Mouse (Mus musculus) stomach, embryonic 15.5 days (tissue): ENCODE measurements around the gene Nanp. TPM values are rescaled to one million over a fixed set of nuclear protein-coding genes. Genes with fewer than 3 reads are reported as not detected.

Experiments
- ATAC-seq: fragments of 200-750 bp; cut with Nextera tagmentation; 2 replicates; pipeline ENCODE4 v1.8.0; 2017; ENCODE audit warnings: low read depth, moderate number of reproducible peaks, moderate TSS enrichment; ENCODE audit not compliant: insufficient read depth, low FRiP score
- H3K27ac ChIP-seq: fragments of 300-500 bp; sonication (generic); 2 replicates; pipeline ENCODE4 v1.5.1; 2015; ENCODE audit warnings: mild to moderate bottlenecking, inconsistent platforms
- H3K27me3 ChIP-seq: fragments of 300-500 bp; sonication (generic); replicated peaks from 2 replicates; pipeline ENCODE4 v1.6.1; 2015; ENCODE audit warnings: inconsistent platforms
- H3K36me3 ChIP-seq: fragments of 300-500 bp; sonication (generic); 2 replicates; pipeline ENCODE4 v1.6.1; 2015; ENCODE audit warnings: inconsistent platforms
- H3K4me1 ChIP-seq: fragments of 300-500 bp; sonication (generic); 2 replicates; pipeline ENCODE4 v1.6.1; 2015; ENCODE audit warnings: inconsistent platforms
- H3K4me2 ChIP-seq: fragments of 300-500 bp; sonication (generic); 2 replicates; pipeline ENCODE4 v1.6.1; 2015; ENCODE audit warnings: mild to moderate bottlenecking, inconsistent platforms
- H3K4me3 ChIP-seq: fragments of 300-500 bp; sonication (generic); replicated peaks from 2 replicates; pipeline ENCODE4 v1.5.1; 2015; ENCODE audit warnings: inconsistent platforms
- H3K9ac ChIP-seq: fragments of 300-500 bp; sonication (generic); 2 replicates; pipeline ENCODE4 v1.6.1; 2015; ENCODE audit warnings: inconsistent platforms
- H3K9me3 ChIP-seq: fragments of 300-500 bp; sonication (generic); 2 replicates; pipeline ENCODE4 v1.6.1; 2016; ENCODE audit warnings: inconsistent platforms
- WGBS: fragments of 180-500 bp; shearing (Covaris S2); methylation state at CpG from one replicate; pipeline ENCODE4 v1.1.7; 2015; 5-methylcytosine and 5-hydroxymethylcytosine counted together
- polyA plus RNA-seq: library from polyadenylated mRNA; unstranded; fragments of >200 nt; fragmentation: Nextera tagmentation; extraction: Ambion mirVana; gene quantifications from 2 replicates; pipeline ENCODE4 v1.2.1, GENCODE M21; 2015

The Nanp gene
- polyA plus RNA-seq, 1 experiment from 2014 or later: 54.3 TPM

GRCm38 (mm10) chr2:150995324-150995723, 43.9 kb downstream of the Nanp start:
- Histone ChIP-seq H3K4me1 (no peaks in the 10 kb centered on the region), H3K4me3 (no peak overlapping the region), H3K4me2 (no peak overlapping the region), H3K9me3 (no peaks in the 10 kb centered on the region), H3K36me3 (no peaks in the 10 kb centered on the region), H3K9ac (no peak overlapping the region), H3K27me3 (no peaks in the 10 kb centered on the region), H3K27ac (no peak overlapping the region)
- 69% methylated on average over 4 of the region's 4 CpGs for WGBS
- no peak for ATAC-seq

GRCm38 (mm10) chr2:150991050-150991449, 48.1 kb downstream of the Nanp start:
- WGBS: 87% methylated on average over 4 of the region's 4 CpGs
- Histone ChIP-seq H3K27ac (no peak overlapping the region), H3K27me3 (no peaks in the 10 kb centered on the region), H3K9me3 (no peaks in the 10 kb centered on the region), H3K4me2 (no peak overlapping the region), H3K4me1 (no peaks in the 10 kb centered on the region), H3K9ac (no peak overlapping the region), H3K4me3 (no peak overlapping the region), H3K36me3 (no peaks in the 10 kb centered on the region)
- ATAC-seq: no peak

GRCm38 (mm10) chr2:150990506-150990905, 48.7 kb downstream of the Nanp start:
- no peaks in the 10 kb centered on the region for H3K27me3 ChIP-seq
- no peak overlapping the region for H3K4me2 ChIP-seq
- WGBS: 83% methylated on average over 2 of the region's 2 CpGs
- no peaks in the 10 kb centered on the region for H3K4me1 ChIP-seq
- ATAC-seq: no peak
- H3K36me3 ChIP-seq: no peaks in the 10 kb centered on the region
- no peak overlapping the region for H3K9ac ChIP-seq
- no peak overlapping the region for H3K4me3 ChIP-seq
- H3K9me3 ChIP-seq: no peaks in the 10 kb centered on the region
- H3K27ac ChIP-seq: no peak overlapping the region

GRCm38 (mm10) chr2:150985359-150985758, 53.8 kb downstream of the Nanp start:
- ATAC-seq: no peak
- Histone ChIP-seq H3K4me2 (no peak overlapping the region), H3K27me3 (no peaks in the 10 kb centered on the region), H3K27ac (no peak overlapping the region), H3K9me3 (no peaks in the 10 kb centered on the region), H3K4me1 (no peaks in the 10 kb centered on the region), H3K4me3 (no peak overlapping the region), H3K9ac (no peak overlapping the region), H3K36me3 (no peaks in the 10 kb centered on the region)
- WGBS: 97% methylated on average over 2 of the region's 2 CpGs

GRCm38 (mm10) chr2:150982051-150982450, 57.1 kb downstream of the Nanp start:
- ATAC-seq: no peak
- Histone ChIP-seq H3K9ac (no peak overlapping the region), H3K4me1 (no peaks in the 10 kb centered on the region)

GRCm38 (mm10) chr2:150981524-150981923, 57.7 kb downstream of the Nanp start:
- Histone ChIP-seq H3K9ac (no peak overlapping the region), H3K9me3 (no peaks in the 10 kb centered on the region), H3K27me3 (no peaks in the 10 kb centered on the region), H3K36me3 (no peaks in the 10 kb centered on the region), H3K4me1 (no peaks in the 10 kb centered on the region), H3K27ac (no peak overlapping the region), H3K4me2 (no peak overlapping the region), H3K4me3 (no peak overlapping the region)
- ATAC-seq: peak; percentile 70; the same call in 1 of the 2 replicates
- WGBS: 50% methylated on average over 7 of the region's 7 CpGs

More at GRCm38 (mm10) chr2:150982051-150982450, 57.1 kb downstream of the Nanp start:
- no peak overlapping the region for H3K4me2 ChIP-seq
- H3K4me3 ChIP-seq: no peak overlapping the region
- no peak overlapping the region for H3K27ac ChIP-seq
- H3K36me3 ChIP-seq: no peaks in the 10 kb centered on the region
- no peaks in the 10 kb centered on the region for H3K27me3 ChIP-seq
- no peaks in the 10 kb centered on the region for H3K9me3 ChIP-seq

GRCm38 (mm10) chr2:150979861-150980620, 59.2 kb downstream of the Nanp start:
- 84% methylated on average over 14 of the region's 14 CpGs for WGBS
- no peaks in the 10 kb centered on the region for H3K27me3 ChIP-seq
- no peaks in the 10 kb centered on the region for H3K4me1 ChIP-seq
- H3K9me3 ChIP-seq: no peaks in the 10 kb centered on the region
- H3K4me3 ChIP-seq: no peak overlapping the region
- no peaks in the 10 kb centered on the region for H3K36me3 ChIP-seq
- no peak for ATAC-seq
- H3K27ac ChIP-seq: no peak overlapping the region
- H3K9ac ChIP-seq: no peak overlapping the region
- no peak overlapping the region for H3K4me2 ChIP-seq

Other genes starting within 250 kb of the Nanp start
- 58.3 and 58.7 TPM in 2 replicates for gene Abhd12, start 134.7 kb downstream of the Nanp start, polyA plus RNA-seq
- 33.3 and 35.6 TPM in 2 replicates for gene Gins1, start 134.0 kb downstream of the Nanp start, polyA plus RNA-seq
- gene Ninl, start within 50 bp of the Nanp start, polyA plus RNA-seq: 8.5 and 9.4 TPM in 2 replicates
- gene Gm14151, start 53.0 kb upstream of the Nanp start, polyA plus RNA-seq: not detected in 2 replicates
- gene Gm14147, start 58.8 kb upstream of the Nanp start, polyA plus RNA-seq: not detected in 2 replicates